9 mouse cellular contexts compared by ENCODE assay signal in genomic region chr16:91512161-91512787, GRCm38 (mm10). TPM values are rescaled to one million over a fixed set of nuclear protein-coding genes. Genes with fewer than 3 reads are reported as not detected.
A peak's percentile ranks its signal among the peaks of the same experiment; 100 is the strongest.
DNase-seq lines count a peak whose midpoint lies in the region; ATAC-seq and TF ChIP-seq lines count a peak whose summit lies in the region.
"Had no signal": no experiment of that assay in that cellular context is flagged by ENCODE, and none has a peak within 500 bp of the region (broad histone marks: within the 10 kb centered on the region; RNA-seq: fewer than 3 reads in every experiment).

No protein-coding gene starts in this region.

- H3K9me3 ChIP-seq in ES-Bruce4 (replicated peaks; ENCODE audit: control insufficient read depth, insufficient read depth, low read length, poor library complexity, severe bottlenecking), result no peaks in the 10 kb centered on the region
- no peaks in the 10 kb centered on the region for H3K9me3 ChIP-seq in heart, embryonic 12.5 days (replicated peaks)
- H3K9me3 ChIP-seq: limb, embryonic 12.5 days had no signal

- no peak for TF ChIP-seq EP300 in ES-Bruce4 (IDR thresholded peaks at IDR 0.05; ENCODE audit: insufficient read depth, low read depth, low read length)

- WGBS in heart, embryonic 12.5 days, result 34% methylated on average over 7 of the region's 7 CpGs

- DNase-seq in brain, adult 2 months (ENCODE audit: low read depth, low spot score), result peak; percentile 91
- DNase-seq in kidney, postnatal 36 days, result peak; percentile 80 to 90
- peak; percentile 78 to 81 for DNase-seq in lung, adult 18-20 months
- DNase-seq in ovary, adult 18-20 months (ENCODE audit: low spot score), result peak; percentile 48
- DNase-seq in thymus, postnatal 0 days (ENCODE audit: low spot score), result peak; percentile 82

- no peaks in the 10 kb centered on the region for H3K4me1 ChIP-seq in ES-Bruce4 (ENCODE audit: control insufficient read depth, insufficient read depth, low read length)
- no peaks in the 10 kb centered on the region for H3K4me1 ChIP-seq in heart, embryonic 12.5 days (replicated peaks)
- H3K4me1 ChIP-seq: limb, embryonic 12.5 days had no signal

- peak; percentile 86 for TF ChIP-seq CTCF in ES-Bruce4 (IDR thresholded peaks at IDR 0.05; ENCODE audit: low read depth, low read length)

- peak; percentile 83 for ATAC-seq in erythroblast, adult 5-6 weeks (replicated peaks; ENCODE audit: low FRiP score, poor library complexity, severe bottlenecking)
- 0 out of 2 replicates have a peak, but pooled peaks have one; percentile 57 for ATAC-seq in heart, embryonic 12.5 days (ENCODE audit: insufficient number of reproducible peaks, low FRiP score)

- H3K27me3 ChIP-seq in ES-Bruce4 (ENCODE audit: control insufficient read depth, insufficient read depth, low read length, poor library complexity, severe bottlenecking), result no peaks in the 10 kb centered on the region
- H3K27me3 ChIP-seq in heart, embryonic 12.5 days (replicated peaks), result no peaks in the 10 kb centered on the region
- H3K27me3 ChIP-seq: limb, embryonic 12.5 days had no signal

- H3K4me2 ChIP-seq in heart, embryonic 12.5 days, result no peak overlapping the region
- H3K4me2 ChIP-seq: limb, embryonic 12.5 days had no signal

- no peak for TF ChIP-seq POLR2A in ES-Bruce4 (IDR thresholded peaks at IDR 0.05; ENCODE audit: insufficient read depth, low read length)

- H3K27ac ChIP-seq in ES-Bruce4 (ENCODE audit: insufficient read depth, low read length), result no peak overlapping the region
- no peak overlapping the region for H3K27ac ChIP-seq in heart, embryonic 12.5 days (ENCODE audit: poor library complexity, severe bottlenecking)
- H3K27ac ChIP-seq: limb, embryonic 12.5 days had no signal

- H3K36me3 ChIP-seq in ES-Bruce4 (ENCODE audit: control insufficient read depth, insufficient read depth, low read length, poor library complexity, severe bottlenecking), result no peaks in the 10 kb centered on the region
- H3K36me3 ChIP-seq in heart, embryonic 12.5 days, result peaks cover 14% of the 10 kb centered on the region

- no peak overlapping the region for H3K9ac ChIP-seq in ES-Bruce4 (ENCODE audit: low read depth, poor library complexity, severe bottlenecking)
- H3K9ac ChIP-seq in heart, embryonic 12.5 days, result no peak overlapping the region
- H3K9ac ChIP-seq: limb, embryonic 12.5 days had no signal

- H3K4me3 ChIP-seq in ES-Bruce4 (ENCODE audit: low read depth, low read length), result no peak overlapping the region
- no peak overlapping the region for H3K4me3 ChIP-seq in heart, embryonic 12.5 days
- H3K4me3 ChIP-seq: limb, embryonic 12.5 days had no signal

RNA-seq across cellular contexts. Expression of gene Ifnar1, which starts 27.2 kb away (rescaled TPM):
- polyA plus RNA-seq in ES-Bruce4 (2011; ENCODE audit: insufficient read depth, insufficient read length, low read depth, missing spikeins), result 31.3 and 35.3 TPM in 2 replicates
- total RNA-seq in erythroblast, adult 5-6 weeks (2015; ENCODE audit: low replicate concordance), result 81.7 and 93.6 TPM in 2 replicates
- 133 and 147 TPM in 2 replicates for total RNA-seq in erythroblast, adult 5-6 weeks (2017; ENCODE audit: low replicate concordance)
- polyA plus RNA-seq in heart, embryonic 12.5 days (2016; fragmentation: Nextera tagmentation; extraction: Ambion mirVana), result 40.0 and 40.1 TPM in 2 replicates
- 30.2 and 40.9 TPM in 2 replicates for polyA plus RNA-seq in thymus, postnatal 0 days (2015; fragmentation: Nextera tagmentation; extraction: Ambion mirVana)

RNA-seq across cellular contexts. Expression of gene Ifngr2, which starts 34.6 kb away (rescaled TPM):
- polyA plus RNA-seq in ES-Bruce4 (2011; ENCODE audit: insufficient read depth, insufficient read length, low read depth, missing spikeins), result 5.0 and 8.9 TPM in 2 replicates
- total RNA-seq in erythroblast, adult 5-6 weeks (2015; ENCODE audit: low replicate concordance), result 6.7 and 13.3 TPM in 2 replicates
- 3.9 and 6.4 TPM in 2 replicates for total RNA-seq in erythroblast, adult 5-6 weeks (2017; ENCODE audit: low replicate concordance)
- 99.4 and 110 TPM in 2 replicates for polyA plus RNA-seq in heart, embryonic 12.5 days (2016; fragmentation: Nextera tagmentation; extraction: Ambion mirVana)
- 38.1 and 41.6 TPM in 2 replicates for polyA plus RNA-seq in thymus, postnatal 0 days (2015; fragmentation: Nextera tagmentation; extraction: Ambion mirVana)
